Mouse (Mus musculus) brain, embryonic 18.5 days (tissue): Measurements from ENCODE around the gene Nipsnap1.
A peak's percentile ranks its signal among the peaks of the same experiment; 100 is the strongest.

ENCODE experiments used
- DNase-seq: peaks from one replicate; pipeline ENCODE4 v3.0.0-alpha.2; 2012; ENCODE audit warnings: low read depth, low spot score

Nipsnap1 gene

GRCm38 (mm10) chr11:4873755-4874475 lies at the start of gene Nipsnap1:
TSS of gene Nipsnap1 (plus strand) at chr11:4873951.
- peak; percentile 66 for DNase-seq

- no peak for DNase-seq
These were observed 47.5 kb upstream of the Nipsnap1 start for GRCm38 (mm10) chr11:4826152-4826778.

- no peak for DNase-seq
These were observed 46.4 kb upstream of the Nipsnap1 start for GRCm38 (mm10) chr11:4827340-4827739.

- DNase-seq, result no peak
These were observed 45.8 kb upstream of the Nipsnap1 start for GRCm38 (mm10) chr11:4827916-4828315.

- DNase-seq, result no peak
These were observed 42.7 kb upstream of the Nipsnap1 start for GRCm38 (mm10) chr11:4831066-4831465.

GRCm38 (mm10) chr11:4833295-4833939 lies 40.3 kb upstream of the Nipsnap1 start:
- no peak for DNase-seq

- DNase-seq, result no peak
These were observed 38.3 kb upstream of the Nipsnap1 start for GRCm38 (mm10) chr11:4835436-4835835.

GRCm38 (mm10) chr11:4836755-4837154 lies 37.0 kb upstream of the Nipsnap1 start:
- peak; percentile 6 for DNase-seq

GRCm38 (mm10) chr11:4837342-4837741 lies 36.4 kb upstream of the Nipsnap1 start:
- no peak for DNase-seq

- DNase-seq, result no peak
These were observed 35.5 kb upstream of the Nipsnap1 start for GRCm38 (mm10) chr11:4838235-4838634.

GRCm38 (mm10) chr11:4840942-4841526 lies 32.7 kb upstream of the Nipsnap1 start:
- DNase-seq, result no peak

- DNase-seq, result peak; percentile 3
These were observed 25.1 kb upstream of the Nipsnap1 start for GRCm38 (mm10) chr11:4848483-4849248.

GRCm38 (mm10) chr11:4849258-4849943 lies 24.4 kb upstream of the Nipsnap1 start, which contains the start of gene Nf2:
TSS of gene Nf2 (minus strand) at chr11:4849536.
- DNase-seq, result peak; percentile 97

GRCm38 (mm10) chr11:4850404-4850803 lies 23.3 kb upstream of the Nipsnap1 start:
- no peak for DNase-seq

GRCm38 (mm10) chr11:4853021-4853420 lies 20.7 kb upstream of the Nipsnap1 start:
- no peak for DNase-seq

GRCm38 (mm10) chr11:4854181-4854580 lies 19.6 kb upstream of the Nipsnap1 start:
- no peak for DNase-seq

- DNase-seq, result no peak
These were observed 15.3 kb upstream of the Nipsnap1 start for GRCm38 (mm10) chr11:4858416-4858815.

GRCm38 (mm10) chr11:4860986-4861385 lies 12.8 kb upstream of the Nipsnap1 start:
- no peak for DNase-seq

- DNase-seq, result no peak
These were observed 11.7 kb upstream of the Nipsnap1 start for GRCm38 (mm10) chr11:4861816-4862604.

GRCm38 (mm10) chr11:4862730-4863129 lies 11.0 kb upstream of the Nipsnap1 start:
- DNase-seq, result no peak
